Mouse (Mus musculus): ENCODE results near the gene Atp5j. TPM values are rescaled to one million over a fixed set of nuclear protein-coding genes. Genes with fewer than 3 reads are reported as not detected.

The Atp5j gene
- polyA plus RNA-seq, 1 experiment from 2014 or later = 863 TPM

GRCm38 (mm10) chr16:84795337-84795736 is 40.1 kb downstream of the Atp5j start:
- Histone ChIP-seq H3K36me3 (ENCODE audit: control insufficient read depth, insufficient read depth, low read length) (no peaks in the 10 kb centered on the region), H3K9me3 (ENCODE audit: control insufficient read depth, low read length) (no peaks in the 10 kb centered on the region), H3K4me3 (ENCODE audit: low read depth, low read length) (no peak overlapping the region), H3K4me1 (ENCODE audit: control insufficient read depth, insufficient read depth, low read length) (no peaks in the 10 kb centered on the region), H3K9ac (replicated peaks; ENCODE audit: low read depth, low read length) (no peak overlapping the region), H3K4me2 (ENCODE audit: low read depth, low read length) (no peak overlapping the region), H3K27ac (ENCODE audit: low read depth, low read length) (no peak overlapping the region), H3K27me3 (ENCODE audit: control insufficient read depth, insufficient read depth, low read length) (no peaks in the 10 kb centered on the region)
- ATAC-seq (ENCODE audit: low read depth) = no peak
- WGBS = 65% methylated on average over 3 of the region's 3 CpGs

- H3K4me3 ChIP-seq (ENCODE audit: low read depth, low read length) = no peak overlapping the region
- H3K36me3 ChIP-seq (ENCODE audit: control insufficient read depth, insufficient read depth, low read length) = no peaks in the 10 kb centered on the region
- no peaks in the 10 kb centered on the region for H3K4me1 ChIP-seq (ENCODE audit: control insufficient read depth, insufficient read depth, low read length)
- WGBS = 89% methylated on average over 14 of the region's 14 CpGs
- H3K4me2 ChIP-seq (ENCODE audit: low read depth, low read length) = no peak overlapping the region
- no peak overlapping the region for H3K9ac ChIP-seq (replicated peaks; ENCODE audit: low read depth, low read length)
- no peak for ATAC-seq (ENCODE audit: low read depth)
- no peaks in the 10 kb centered on the region for H3K27me3 ChIP-seq (ENCODE audit: control insufficient read depth, insufficient read depth, low read length)
- no peak overlapping the region for H3K27ac ChIP-seq (ENCODE audit: low read depth, low read length)
- no peaks in the 10 kb centered on the region for H3K9me3 ChIP-seq (ENCODE audit: control insufficient read depth, low read length)
These were observed 42.0 kb downstream of the Atp5j start for GRCm38 (mm10) chr16:84793401-84793800.

GRCm38 (mm10) chr16:84790595-84791165 is 44.7 kb downstream of the Atp5j start:
- Histone ChIP-seq H3K9ac (replicated peaks; ENCODE audit: low read depth, low read length) (no peak overlapping the region), H3K27me3 (ENCODE audit: control insufficient read depth, insufficient read depth, low read length) (no peaks in the 10 kb centered on the region), H3K4me3 (ENCODE audit: low read depth, low read length) (no peak overlapping the region), H3K4me2 (ENCODE audit: low read depth, low read length) (no peak overlapping the region), H3K27ac (ENCODE audit: low read depth, low read length) (no peak overlapping the region), H3K4me1 (ENCODE audit: control insufficient read depth, insufficient read depth, low read length) (no peaks in the 10 kb centered on the region), H3K36me3 (ENCODE audit: control insufficient read depth, insufficient read depth, low read length) (no peaks in the 10 kb centered on the region), H3K9me3 (ENCODE audit: control insufficient read depth, low read length) (no peaks in the 10 kb centered on the region)
- ATAC-seq (ENCODE audit: low read depth) = no peak
- WGBS = 88% methylated on average over 2 of the region's 2 CpGs

- Histone ChIP-seq H3K9me3 (ENCODE audit: control insufficient read depth, low read length) (no peaks in the 10 kb centered on the region), H3K36me3 (ENCODE audit: control insufficient read depth, insufficient read depth, low read length) (no peaks in the 10 kb centered on the region), H3K4me1 (ENCODE audit: control insufficient read depth, insufficient read depth, low read length) (no peaks in the 10 kb centered on the region), H3K9ac (replicated peaks; ENCODE audit: low read depth, low read length) (no peak overlapping the region), H3K4me2 (ENCODE audit: low read depth, low read length) (no peak overlapping the region), H3K4me3 (ENCODE audit: low read depth, low read length) (no peak overlapping the region), H3K27me3 (ENCODE audit: control insufficient read depth, insufficient read depth, low read length) (no peaks in the 10 kb centered on the region), H3K27ac (ENCODE audit: low read depth, low read length) (no peak overlapping the region)
- ATAC-seq (ENCODE audit: low read depth) = no peak
- WGBS = 27% methylated on average over 7 of the region's 7 CpGs
These were observed 50.5 kb downstream of the Atp5j start for GRCm38 (mm10) chr16:84784966-84785365.

- no peak overlapping the region for H3K4me2 ChIP-seq (ENCODE audit: low read depth, low read length)
- no peaks in the 10 kb centered on the region for H3K4me1 ChIP-seq (ENCODE audit: control insufficient read depth, insufficient read depth, low read length)
- H3K27ac ChIP-seq (ENCODE audit: low read depth, low read length) = no peak overlapping the region
- H3K9ac ChIP-seq (replicated peaks; ENCODE audit: low read depth, low read length) = no peak overlapping the region
- no peaks in the 10 kb centered on the region for H3K27me3 ChIP-seq (ENCODE audit: control insufficient read depth, insufficient read depth, low read length)
- no peaks in the 10 kb centered on the region for H3K9me3 ChIP-seq (ENCODE audit: control insufficient read depth, low read length)
- no peak overlapping the region for H3K4me3 ChIP-seq (ENCODE audit: low read depth, low read length)
- H3K36me3 ChIP-seq (ENCODE audit: control insufficient read depth, insufficient read depth, low read length) = no peaks in the 10 kb centered on the region
- 55% methylated on average over 2 of the region's 2 CpGs for WGBS
- ATAC-seq (ENCODE audit: low read depth) = no peak
These were observed 52.1 kb downstream of the Atp5j start for GRCm38 (mm10) chr16:84783279-84783678.

GRCm38 (mm10) chr16:84779718-84780117 is 55.7 kb downstream of the Atp5j start:
- no peaks in the 10 kb centered on the region for H3K36me3 ChIP-seq (ENCODE audit: control insufficient read depth, insufficient read depth, low read length)
- H3K4me1 ChIP-seq (ENCODE audit: control insufficient read depth, insufficient read depth, low read length) = 0 out of 2 replicates have a peak, but pooled peaks cover 3% of the 10 kb centered on the region
- no peak for ATAC-seq (ENCODE audit: low read depth)
- no peaks in the 10 kb centered on the region for H3K9me3 ChIP-seq (ENCODE audit: control insufficient read depth, low read length)
- no peak overlapping the region for H3K9ac ChIP-seq (replicated peaks; ENCODE audit: low read depth, low read length)
- H3K27ac ChIP-seq (ENCODE audit: low read depth, low read length) = no peak overlapping the region
- H3K4me3 ChIP-seq (ENCODE audit: low read depth, low read length) = no peak overlapping the region
- 83% methylated on average over 5 of the region's 5 CpGs for WGBS
- H3K27me3 ChIP-seq (ENCODE audit: control insufficient read depth, insufficient read depth, low read length) = no peaks in the 10 kb centered on the region
- no peak overlapping the region for H3K4me2 ChIP-seq (ENCODE audit: low read depth, low read length)

GRCm38 (mm10) chr16:84778861-84779630 is 56.4 kb downstream of the Atp5j start:
- Histone ChIP-seq H3K27ac (ENCODE audit: low read depth, low read length) (no peak overlapping the region), H3K27me3 (ENCODE audit: control insufficient read depth, insufficient read depth, low read length) (no peaks in the 10 kb centered on the region), H3K4me1 (ENCODE audit: control insufficient read depth, insufficient read depth, low read length) (0 out of 2 replicates have a peak, but pooled peaks cover 3% of the 10 kb centered on the region), H3K9ac (replicated peaks; ENCODE audit: low read depth, low read length) (no peak overlapping the region), H3K36me3 (ENCODE audit: control insufficient read depth, insufficient read depth, low read length) (no peaks in the 10 kb centered on the region), H3K9me3 (ENCODE audit: control insufficient read depth, low read length) (no peaks in the 10 kb centered on the region), H3K4me2 (ENCODE audit: low read depth, low read length) (no peak overlapping the region), H3K4me3 (ENCODE audit: low read depth, low read length) (no peak overlapping the region)
- WGBS = 84% methylated on average over 6 of the region's 6 CpGs
- ATAC-seq (ENCODE audit: low read depth) = no peak

GRCm38 (mm10) chr16:84778431-84778830 is 57.0 kb downstream of the Atp5j start:
- Histone ChIP-seq H3K36me3 (ENCODE audit: control insufficient read depth, insufficient read depth, low read length) (no peaks in the 10 kb centered on the region), H3K4me2 (ENCODE audit: low read depth, low read length) (no peak overlapping the region), H3K4me3 (ENCODE audit: low read depth, low read length) (no peak overlapping the region), H3K4me1 (ENCODE audit: control insufficient read depth, insufficient read depth, low read length) (peaks cover 6% of the 10 kb centered on the region; the same call in 1 of the 2 replicates), H3K9me3 (ENCODE audit: control insufficient read depth, low read length) (no peaks in the 10 kb centered on the region), H3K27me3 (ENCODE audit: control insufficient read depth, insufficient read depth, low read length) (no peaks in the 10 kb centered on the region), H3K27ac (ENCODE audit: low read depth, low read length) (no peak overlapping the region), H3K9ac (replicated peaks; ENCODE audit: low read depth, low read length) (no peak overlapping the region)
- no peak for ATAC-seq (ENCODE audit: low read depth)
- WGBS = 85% methylated on average over 6 of the region's 6 CpGs
